Mouse (Mus musculus): Measurements from ENCODE around the gene Thbs4. TPM values are rescaled to one million over a fixed set of nuclear protein-coding genes. Genes with fewer than 3 reads are reported as not detected.
A peak's percentile ranks its signal among the peaks of the same experiment; 100 is the strongest.

Gene Thbs4
- polyA plus RNA-seq, 1 experiment from 2014 or later, result 2.8 TPM

DNA sequence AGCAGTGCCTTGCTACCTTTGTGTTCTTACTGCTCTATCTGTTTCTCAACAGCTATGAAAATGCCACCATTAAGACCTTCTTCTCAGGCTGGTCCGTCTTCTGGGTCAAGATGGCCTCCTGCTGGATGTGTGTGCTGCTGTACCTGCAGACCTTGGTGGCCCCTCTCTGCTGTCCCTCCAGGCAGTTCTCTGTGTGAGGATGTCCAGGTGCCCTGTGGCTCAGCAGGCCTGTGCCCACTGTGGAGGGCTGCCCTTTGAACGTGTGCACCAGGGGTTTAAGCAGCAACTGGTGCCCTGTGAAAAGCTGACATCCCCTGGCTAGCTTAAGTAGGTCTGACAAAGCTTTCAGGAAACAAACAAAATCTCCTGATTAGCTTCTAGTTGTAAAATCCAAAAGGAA is 86.7 kb downstream of the Thbs4 start:
- no peak overlapping the region for H3K9ac ChIP-seq
- H3K4me1 ChIP-seq, result peaks cover 17% of the 10 kb centered on the region
- H3K27me3 ChIP-seq, result no peaks in the 10 kb centered on the region
- no peaks in the 10 kb centered on the region for H3K9me3 ChIP-seq (replicated peaks)
- no peak overlapping the region for H3K4me3 ChIP-seq
- WGBS, result 59% methylated on average over 2 of the region's 2 CpGs
- peaks cover 14% of the 10 kb centered on the region for H3K36me3 ChIP-seq
- no peak for ATAC-seq (ENCODE audit: low FRiP score)
- H3K4me2 ChIP-seq (replicated peaks), result no peak overlapping the region
- H3K27ac ChIP-seq, result no peak overlapping the region

DNA sequence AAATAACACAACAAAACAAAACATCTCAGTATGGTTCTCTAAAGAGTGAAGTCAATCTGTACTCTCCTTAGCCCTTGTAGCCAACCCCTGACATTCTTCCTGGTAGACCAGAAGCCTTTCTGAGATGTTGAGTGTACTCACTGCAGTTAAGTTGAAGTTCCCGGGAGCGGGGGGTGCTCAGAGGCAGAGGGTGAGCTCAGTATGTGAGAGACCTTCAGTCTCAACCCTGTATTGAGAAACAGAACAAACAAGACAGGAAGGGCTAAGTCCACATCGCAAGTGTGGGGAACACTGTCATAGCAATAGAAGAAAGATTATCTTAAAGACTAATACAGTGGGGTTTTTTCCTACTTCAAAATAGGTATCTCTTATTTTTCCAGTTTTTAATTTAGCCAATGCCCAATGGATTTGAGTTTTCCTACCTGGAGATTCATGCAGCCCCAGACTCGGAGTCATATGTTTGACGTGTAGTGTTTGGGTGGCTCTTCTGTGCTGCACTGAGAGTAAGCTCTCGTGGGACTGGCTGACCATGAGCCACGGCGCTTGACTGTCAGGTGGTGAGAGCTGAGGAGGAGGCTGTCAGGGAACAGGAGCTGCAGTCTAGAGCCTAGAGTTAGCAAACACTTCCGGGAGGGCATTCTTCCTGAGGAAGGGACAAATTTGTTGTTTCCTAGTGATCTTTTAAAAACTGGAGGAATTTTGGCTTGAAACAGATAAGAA is 88.1 kb downstream of the Thbs4 start:
- no peak for ATAC-seq (ENCODE audit: low FRiP score)
- H3K9ac ChIP-seq, result no peak overlapping the region
- no peak overlapping the region for H3K27ac ChIP-seq
- H3K36me3 ChIP-seq, result peaks cover 14% of the 10 kb centered on the region
- H3K4me2 ChIP-seq (replicated peaks), result no peak overlapping the region
- 83% methylated on average over 9 of the region's 9 CpGs for WGBS
- H3K9me3 ChIP-seq (replicated peaks), result no peaks in the 10 kb centered on the region
- H3K4me1 ChIP-seq, result peaks cover 20% of the 10 kb centered on the region
- H3K27me3 ChIP-seq, result no peaks in the 10 kb centered on the region
- H3K4me3 ChIP-seq, result no peak overlapping the region

DNA sequence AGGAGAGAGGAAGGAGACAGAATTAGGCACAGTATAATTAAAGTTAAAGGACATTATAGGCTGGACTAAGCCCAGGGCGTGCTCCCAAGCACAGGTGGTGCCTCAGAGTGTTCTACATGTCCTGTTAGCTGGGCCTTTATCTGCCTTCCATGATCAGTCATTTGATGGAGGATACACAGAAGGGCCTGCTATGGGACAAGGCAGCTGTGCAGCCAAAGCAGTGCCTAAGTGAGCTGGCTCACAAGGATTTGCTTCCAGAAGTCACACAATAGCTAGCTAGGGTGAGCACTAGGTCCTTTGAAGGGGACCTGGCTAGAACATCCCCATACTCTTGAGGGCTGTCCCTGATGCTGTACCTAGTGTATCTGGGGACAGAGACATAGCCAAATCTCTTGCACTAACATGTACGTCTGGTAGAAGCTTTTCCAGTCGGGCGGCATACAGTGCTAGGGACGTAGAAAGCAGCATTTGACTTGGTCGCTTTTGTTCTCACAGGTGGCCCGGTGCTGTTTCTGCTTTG is 89.5 kb downstream of the Thbs4 start:
- no peak overlapping the region for H3K27ac ChIP-seq

GRCm38 (mm10) chr13:92704189-92704588 is 90.4 kb downstream of the Thbs4 start:
- Histone ChIP-seq H3K4me3 (no peak overlapping the region), H3K4me2 (replicated peaks) (no peak overlapping the region), H3K4me1 (peaks cover 17% of the 10 kb centered on the region), H3K27ac (no peak overlapping the region; the same call in 1 of the 2 replicates), H3K27me3 (peaks cover 6% of the 10 kb centered on the region; the same call in 1 of the 2 replicates), H3K9me3 (replicated peaks) (no peaks in the 10 kb centered on the region), H3K9ac (no peak overlapping the region), H3K36me3 (peaks cover 14% of the 10 kb centered on the region)
- WGBS, result 45% methylated on average over 7 of the region's 7 CpGs
- no peak for ATAC-seq (ENCODE audit: low FRiP score)

More for the DNA sequence above, 89.5 kb downstream of the Thbs4 start:
- H3K9me3 ChIP-seq (replicated peaks), result no peaks in the 10 kb centered on the region
- no peak overlapping the region for H3K4me2 ChIP-seq (replicated peaks)
- H3K4me3 ChIP-seq, result no peak overlapping the region
- peaks cover 14% of the 10 kb centered on the region for H3K36me3 ChIP-seq
- H3K9ac ChIP-seq, result no peak overlapping the region
- no peak for ATAC-seq (ENCODE audit: low FRiP score)
- peaks cover 6% of the 10 kb centered on the region; the same call in 1 of the 2 replicates for H3K27me3 ChIP-seq
- 96% methylated on average over 7 of the region's 7 CpGs for WGBS
- peaks cover 20% of the 10 kb centered on the region for H3K4me1 ChIP-seq

- WGBS, result 25% methylated on average over 8 of the region's 8 CpGs
- H3K27me3 ChIP-seq, result peaks cover 6% of the 10 kb centered on the region; the same call in 1 of the 2 replicates
Measured at GRCm38 (mm10) chr13:92703241-92704027, 91.2 kb downstream of the Thbs4 start.

DNA sequence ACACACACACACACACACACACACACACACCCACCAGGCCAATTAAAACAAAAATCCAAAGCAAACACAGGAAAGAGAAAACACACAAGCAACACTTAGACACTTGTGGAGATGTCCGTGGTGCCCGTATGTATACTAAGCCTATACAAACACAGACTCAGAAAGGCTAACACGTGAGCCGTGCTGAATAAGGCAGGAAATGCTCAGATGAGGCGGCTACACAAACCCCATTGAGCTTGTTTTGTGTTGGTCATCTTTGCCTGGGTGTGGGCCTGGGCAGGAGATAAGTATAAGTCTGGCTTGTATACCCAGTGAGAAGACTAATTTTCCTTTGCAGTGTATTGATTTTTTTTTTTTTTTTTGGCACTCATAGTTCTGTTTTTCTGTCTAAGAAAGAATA is 92.6 kb downstream of the Thbs4 start:
- H3K9ac ChIP-seq, result no peak overlapping the region
- no peak for ATAC-seq (ENCODE audit: low FRiP score)
- peaks cover 10% of the 10 kb centered on the region for H3K4me1 ChIP-seq
- H3K4me2 ChIP-seq (replicated peaks), result no peak overlapping the region
- H3K9me3 ChIP-seq (replicated peaks), result no peaks in the 10 kb centered on the region
- no peak overlapping the region for H3K4me3 ChIP-seq
- H3K27ac ChIP-seq, result no peak overlapping the region
- peaks cover 8% of the 10 kb centered on the region; the same call in 1 of the 2 replicates for H3K27me3 ChIP-seq
- H3K36me3 ChIP-seq, result peaks cover 5% of the 10 kb centered on the region; the same call in 1 of the 2 replicates
- WGBS, result 93% methylated on average over 5 of the region's 5 CpGs

More at GRCm38 (mm10) chr13:92703241-92704027, 91.2 kb downstream of the Thbs4 start:
- Histone ChIP-seq H3K4me3 (no peak overlapping the region), H3K4me2 (replicated peaks) (no peak overlapping the region), H3K36me3 (peaks cover 12% of the 10 kb centered on the region), H3K4me1 (peaks cover 12% of the 10 kb centered on the region), H3K27ac (peak overlapping the region; percentile 55), H3K9me3 (replicated peaks) (no peaks in the 10 kb centered on the region), H3K9ac (no peak overlapping the region)
- ATAC-seq (ENCODE audit: low FRiP score), result peak; percentile 82

Other genes with a start within 250 kb of the Thbs4 start
- gene Spz1, start 218.6 kb downstream of the Thbs4 start, polyA plus RNA-seq (2016; fragmentation: Nextera tagmentation; extraction: Ambion mirVana), result not detected in 2 replicates
- gene Serinc5, start 183.7 kb downstream of the Thbs4 start, polyA plus RNA-seq (2016; fragmentation: Nextera tagmentation; extraction: Ambion mirVana), result 18.1 and 18.7 TPM in 2 replicates
- gene Mtx3, start 49.9 kb upstream of the Thbs4 start, polyA plus RNA-seq (2016; fragmentation: Nextera tagmentation; extraction: Ambion mirVana), result 4.0 and 4.3 TPM in 2 replicates

Measured in hindbrain, embryonic 12.5 days (tissue).